Mouse (Mus musculus) embryo, embryonic 11.5 days (tissue): ENCODE results near the gene Rnf225.
"Not testable (repeated sequence)": the region's sequence is repeated elsewhere in the genome, so short reads cannot be mapped to it uniquely, and the experiment has no call there.

Source experiments
- DNase-seq: peaks from one replicate; pipeline ENCODE4 v3.0.0-alpha.2; 2012; ENCODE audit warnings: low read depth, low spot score

Rnf225 gene

GRCm38 (mm10) chr7:12927191-12927680 lies at the start of gene Rnf225:
Gene Rnf225 (plus strand): TSS chr7:12927416.
- DNase-seq = no peak

GRCm38 (mm10) chr7:12880036-12880435 lies 47.2 kb upstream of the Rnf225 start:
- DNase-seq = no peak

GRCm38 (mm10) chr7:12880497-12880896 lies 46.7 kb upstream of the Rnf225 start:
- DNase-seq = not testable (repeated sequence)

GRCm38 (mm10) chr7:12880911-12881660 lies 46.1 kb upstream of the Rnf225 start, which contains the start of gene Zfp128:
Gene Zfp128 (plus strand): TSS chr7:12881177.
- peak; percentile 92 for DNase-seq

- DNase-seq = no peak
Observed at GRCm38 (mm10) chr7:12886563-12887266, 40.5 kb upstream of the Rnf225 start.

- no peak for DNase-seq
Observed at GRCm38 (mm10) chr7:12887585-12887984, 39.6 kb upstream of the Rnf225 start.

- DNase-seq = no peak
Observed at GRCm38 (mm10) chr7:12890928-12891327, 36.3 kb upstream of the Rnf225 start.

- DNase-seq = no peak
Observed at GRCm38 (mm10) chr7:12891334-12891733, 35.9 kb upstream of the Rnf225 start.

- DNase-seq = peak; percentile 90
Observed at GRCm38 (mm10) chr7:12897655-12898410, 29.4 kb upstream of the Rnf225 start, which contains the start of gene Zscan22. Gene Zscan22 (plus strand): TSS chr7:12897815.

- DNase-seq = no peak
Observed at GRCm38 (mm10) chr7:12901517-12901916, 25.7 kb upstream of the Rnf225 start.

- DNase-seq = no peak
Observed at GRCm38 (mm10) chr7:12903623-12904022, 23.6 kb upstream of the Rnf225 start.

GRCm38 (mm10) chr7:12905146-12905545 lies 22.1 kb upstream of the Rnf225 start:
- no peak for DNase-seq

GRCm38 (mm10) chr7:12909498-12909962 lies 17.7 kb upstream of the Rnf225 start:
- no peak for DNase-seq

GRCm38 (mm10) chr7:12910181-12910668 lies 17.0 kb upstream of the Rnf225 start:
- DNase-seq = no peak

GRCm38 (mm10) chr7:12913556-12913955 lies 13.7 kb upstream of the Rnf225 start:
- DNase-seq = no peak

GRCm38 (mm10) chr7:12920495-12920894 lies 6.7 kb upstream of the Rnf225 start:
- DNase-seq = not testable (repeated sequence)

- DNase-seq = no peak
Observed at GRCm38 (mm10) chr7:12921318-12921704, 5.9 kb upstream of the Rnf225 start.

GRCm38 (mm10) chr7:12921705-12922465 lies 5.3 kb upstream of the Rnf225 start, which contains the start of gene Rps5:
Gene Rps5 (plus strand): TSS chr7:12922290.
- peak; percentile 99 for DNase-seq

- DNase-seq = no peak
Observed at GRCm38 (mm10) chr7:12922729-12923128, 4.5 kb upstream of the Rnf225 start.

- no peak for DNase-seq
Observed at GRCm38 (mm10) chr7:12926316-12926715, 900 bp upstream of the Rnf225 start.
